Mouse (Mus musculus): ENCODE data around the gene Adgrg2.

The Adgrg2 gene

GRCm38 (mm10) chrX:160390464-160390956 lies at the start of gene Adgrg2:
Gene Adgrg2, plus strand, starts transcription at chrX:160390690.
- DNase-seq = peak; percentile 8

DNA sequence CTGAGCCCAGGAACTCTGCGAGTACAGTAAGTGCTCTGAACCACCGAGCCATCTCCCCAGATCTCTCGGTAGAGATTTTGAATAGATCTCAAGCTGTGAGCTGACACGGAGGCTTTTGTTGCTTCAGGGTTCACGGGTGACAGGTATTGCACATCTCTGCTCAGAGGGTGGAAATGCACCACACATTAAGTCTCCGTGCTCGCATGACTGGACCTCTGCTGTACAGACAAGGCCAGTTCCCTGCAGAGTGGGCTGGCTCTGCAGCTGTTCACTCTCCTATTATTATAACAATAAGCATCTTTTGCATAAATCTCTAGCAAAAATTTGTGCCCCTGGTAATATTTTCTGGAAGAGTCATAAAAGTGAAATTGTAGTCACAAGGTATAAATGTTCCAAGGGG lies 39.5 kb upstream of the Adgrg2 start:
- DNase-seq = no peak

DNA sequence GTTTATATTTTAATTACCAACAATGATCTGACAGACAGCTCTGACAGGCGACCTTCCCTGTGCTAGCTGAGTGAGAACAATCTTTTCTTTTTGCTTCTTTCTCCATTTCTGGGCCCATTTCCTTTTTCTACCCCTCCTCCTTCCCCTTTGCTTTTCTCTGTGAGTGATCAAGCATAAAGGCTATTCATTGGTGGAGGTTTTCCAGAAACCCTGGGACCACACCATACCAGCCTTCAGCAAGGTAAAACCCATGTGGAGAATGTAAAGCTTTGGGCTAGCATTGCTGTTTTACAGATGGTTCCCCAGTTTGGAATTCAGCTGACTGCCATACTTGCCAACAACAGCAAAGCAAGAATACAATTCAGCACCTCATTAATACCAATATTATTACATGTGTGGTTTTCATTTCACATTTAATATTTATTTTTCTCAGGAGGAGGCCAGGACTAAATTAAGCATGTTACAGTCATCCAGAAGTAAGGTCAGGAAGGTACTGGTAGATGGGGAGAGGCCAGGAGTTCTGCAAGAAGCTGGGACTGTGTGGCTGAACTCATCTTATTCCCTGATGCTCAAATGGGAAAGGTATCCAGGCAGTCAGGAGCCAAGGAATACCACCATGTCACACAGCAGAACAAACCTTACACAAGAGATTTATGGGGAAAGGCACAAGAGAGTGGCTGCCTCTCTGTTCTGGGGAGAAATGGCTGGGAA lies 38.4 kb upstream of the Adgrg2 start:
- no peak for DNase-seq

GRCm38 (mm10) chrX:160384748-160385501 lies 5.6 kb upstream of the Adgrg2 start:
- no peak for DNase-seq

DNA sequence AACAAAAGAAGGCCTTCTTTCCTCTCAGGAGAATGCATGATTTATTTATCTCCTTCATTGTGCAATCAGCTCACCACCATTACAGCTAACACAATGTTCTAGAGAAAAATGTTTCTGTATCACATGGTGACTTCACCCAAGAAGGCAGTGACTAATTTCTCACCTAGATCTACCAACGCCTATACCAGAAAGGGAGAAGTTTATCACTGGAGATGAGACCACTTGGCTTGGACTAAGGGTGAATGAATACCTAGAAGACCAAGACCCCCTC lies 5.1 kb upstream of the Adgrg2 start:
- DNase-seq = no peak

GRCm38 (mm10) chrX:160412930-160413453 lies 22.5 kb downstream of the Adgrg2 start:
- DNase-seq = no peak

DNA sequence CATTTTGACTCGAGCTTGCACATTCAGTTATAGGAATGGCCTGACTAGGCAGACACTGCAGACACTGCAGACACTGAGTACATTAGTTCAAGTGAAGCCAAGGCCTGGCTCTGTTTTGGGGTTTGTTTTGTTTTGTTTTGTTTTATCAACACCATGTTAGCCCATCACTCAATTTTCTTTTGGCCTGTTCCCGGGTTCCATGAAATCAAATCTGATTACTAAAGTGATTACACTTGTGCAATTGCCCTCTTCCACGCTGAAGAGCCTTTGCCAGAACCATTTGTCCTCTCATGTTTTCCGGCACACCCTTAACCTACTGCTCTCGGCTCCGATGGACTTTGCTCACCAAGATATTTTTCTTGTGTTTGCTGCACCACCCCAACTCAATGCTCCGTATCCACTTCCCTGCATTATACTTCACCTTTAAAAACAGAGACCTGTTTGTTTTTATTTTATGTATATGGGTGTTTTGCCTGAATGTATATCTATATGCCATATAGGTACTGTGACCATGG lies 23.4 kb downstream of the Adgrg2 start:
- DNase-seq = no peak

- DNase-seq = no peak
These were observed 27.9 kb downstream of the Adgrg2 start for GRCm38 (mm10) chrX:160418397-160418796.

- DNase-seq = no peak
These were observed 33.2 kb downstream of the Adgrg2 start for GRCm38 (mm10) chrX:160423737-160424136.

DNA sequence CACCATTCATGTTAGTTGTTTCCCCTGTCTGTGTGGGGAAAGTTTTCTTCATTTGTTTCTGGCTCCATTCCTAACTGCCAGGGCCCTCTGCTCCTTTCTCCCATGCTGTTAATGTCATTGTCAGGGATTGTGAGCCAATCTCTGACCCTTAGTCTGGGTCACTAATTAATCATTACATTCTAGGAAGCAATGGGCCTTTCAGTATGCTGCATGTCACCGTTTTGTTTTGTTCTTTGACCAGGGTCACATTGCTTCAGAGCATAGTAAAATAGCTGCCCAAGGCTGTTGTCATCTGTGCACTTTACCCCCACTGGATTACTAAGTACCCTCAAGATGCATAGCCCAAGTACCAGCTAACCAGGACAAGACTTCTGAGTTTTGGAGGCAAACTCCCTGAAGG lies 36.0 kb downstream of the Adgrg2 start:
- no peak for DNase-seq

- DNase-seq = no peak
These were observed 36.4 kb downstream of the Adgrg2 start for GRCm38 (mm10) chrX:160426930-160427329.

DNA sequence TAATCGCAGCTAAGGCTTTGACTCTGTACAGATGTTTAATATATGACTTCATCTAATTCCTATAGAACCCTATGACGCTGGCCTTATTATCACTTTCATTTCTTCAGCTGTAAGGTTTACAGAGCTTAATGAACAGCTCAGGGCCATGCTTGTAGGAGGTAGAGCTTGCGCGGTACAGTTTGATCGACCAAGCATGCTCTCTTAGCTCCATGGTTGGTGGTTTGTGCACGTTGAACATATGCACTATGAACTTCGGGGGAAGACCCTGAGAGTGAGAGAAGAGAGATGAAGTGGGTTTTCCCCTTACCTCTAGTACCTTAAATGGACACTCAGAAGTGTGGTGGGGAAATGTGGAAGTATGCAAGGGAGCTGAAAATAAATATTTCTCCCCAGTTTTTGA lies 41.7 kb downstream of the Adgrg2 start:
- DNase-seq = no peak

DNA sequence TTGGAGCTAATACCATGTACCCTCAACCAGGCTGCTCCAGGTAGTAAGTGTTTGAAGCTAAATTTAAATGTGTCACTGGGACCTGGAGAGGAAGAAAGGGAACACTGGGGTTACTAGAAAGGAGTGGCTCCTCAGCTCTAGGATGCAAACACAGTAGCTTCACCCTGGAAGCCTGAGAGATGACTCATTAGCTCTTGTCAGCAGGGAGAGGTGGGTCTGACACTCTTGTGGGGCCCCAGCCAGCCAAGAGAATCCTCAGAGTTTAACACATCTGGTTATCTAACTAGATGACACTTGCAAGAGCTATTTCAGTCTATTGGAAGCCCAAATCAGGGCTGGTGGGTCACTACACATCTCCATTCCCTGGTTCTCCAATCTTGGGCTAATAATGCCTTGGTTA lies 50.8 kb downstream of the Adgrg2 start:
- DNase-seq = no peak

GRCm38 (mm10) chrX:160448351-160448750 lies 57.9 kb downstream of the Adgrg2 start:
- DNase-seq = no peak

DNA sequence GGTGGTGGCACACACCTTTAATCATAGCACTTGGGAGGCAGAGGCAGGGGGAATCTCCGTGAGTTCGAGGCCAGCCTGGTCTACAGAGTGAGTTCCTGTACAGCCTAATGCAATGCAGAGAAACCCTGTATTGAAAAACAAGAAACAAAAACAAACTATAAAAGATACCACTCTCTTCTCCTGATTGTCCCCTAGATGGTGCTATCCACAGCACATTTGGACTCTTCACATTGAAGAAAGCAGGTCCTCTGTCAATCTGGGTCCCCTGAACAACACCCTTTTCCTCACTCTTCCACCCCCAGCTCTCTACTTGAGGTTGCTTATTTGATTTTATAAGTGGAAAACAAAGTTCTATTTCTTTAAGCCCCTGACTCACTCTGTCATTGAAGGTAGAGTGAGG lies 58.9 kb downstream of the Adgrg2 start:
- DNase-seq = no peak

GRCm38 (mm10) chrX:160455686-160456085 lies 65.2 kb downstream of the Adgrg2 start:
- no peak for DNase-seq

GRCm38 (mm10) chrX:160471257-160471786 lies 80.8 kb downstream of the Adgrg2 start:
- DNase-seq = no peak

DNA sequence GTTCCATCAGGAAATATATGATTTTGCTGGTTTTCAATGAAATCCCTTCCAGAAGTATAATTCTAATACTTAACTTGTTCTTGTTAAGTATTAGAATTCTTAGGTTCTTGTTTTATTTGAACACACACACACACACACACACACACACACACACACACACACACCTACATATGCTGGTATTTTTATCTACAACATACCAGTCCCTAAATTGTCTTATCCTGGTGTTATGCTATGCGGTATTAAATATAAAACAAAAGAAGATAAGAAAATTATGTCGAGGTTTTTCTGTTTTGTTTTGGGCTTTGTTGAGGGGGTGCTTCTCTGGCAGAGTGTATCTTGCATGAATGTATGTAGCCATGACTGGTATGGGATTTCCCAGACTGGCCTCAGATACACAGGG lies 99.3 kb downstream of the Adgrg2 start:
- DNase-seq = no peak

DNA sequence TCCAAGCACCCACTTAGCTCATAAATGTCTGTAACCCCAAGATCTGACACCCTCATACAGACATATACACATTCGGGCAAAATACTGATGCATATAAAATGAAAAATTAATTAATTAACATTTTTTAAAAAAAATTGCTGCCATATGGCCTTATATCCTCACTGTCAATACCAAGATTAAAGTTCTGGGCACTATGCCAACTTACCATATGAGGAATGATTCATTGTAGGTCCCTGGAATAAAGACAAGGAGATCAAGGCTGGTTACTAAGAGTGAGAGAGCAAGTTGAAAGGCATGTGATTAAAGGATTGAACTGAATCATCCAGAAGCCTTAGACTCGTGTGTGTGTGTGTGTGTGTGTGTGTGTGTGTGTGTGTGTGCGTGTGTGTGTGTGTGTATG lies 103.8 kb downstream of the Adgrg2 start:
- no peak for DNase-seq

- no peak for DNase-seq
These were observed 104.4 kb downstream of the Adgrg2 start for GRCm38 (mm10) chrX:160494921-160495320.

GRCm38 (mm10) chrX:160496473-160496872 lies 106.0 kb downstream of the Adgrg2 start:
- DNase-seq = no peak

DNA sequence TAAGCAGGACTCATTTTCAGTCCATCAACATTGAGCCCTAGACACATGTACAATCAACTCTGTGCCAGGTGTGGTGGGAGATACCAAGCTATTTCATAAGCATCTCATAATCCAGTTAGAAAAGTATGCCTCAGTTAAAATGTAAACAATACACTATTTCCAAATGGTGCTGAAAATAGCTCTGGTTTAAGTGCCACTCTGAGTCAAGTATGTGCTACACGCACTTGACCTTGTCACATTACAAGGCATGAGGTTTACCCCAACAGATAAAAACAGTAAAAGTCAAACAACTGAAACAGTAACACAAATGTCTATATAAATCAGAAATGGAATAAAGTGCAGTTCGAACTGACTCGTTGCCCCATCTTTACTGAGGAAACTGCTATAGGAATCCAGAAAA lies 110.6 kb downstream of the Adgrg2 start:
- DNase-seq = no peak

DNA sequence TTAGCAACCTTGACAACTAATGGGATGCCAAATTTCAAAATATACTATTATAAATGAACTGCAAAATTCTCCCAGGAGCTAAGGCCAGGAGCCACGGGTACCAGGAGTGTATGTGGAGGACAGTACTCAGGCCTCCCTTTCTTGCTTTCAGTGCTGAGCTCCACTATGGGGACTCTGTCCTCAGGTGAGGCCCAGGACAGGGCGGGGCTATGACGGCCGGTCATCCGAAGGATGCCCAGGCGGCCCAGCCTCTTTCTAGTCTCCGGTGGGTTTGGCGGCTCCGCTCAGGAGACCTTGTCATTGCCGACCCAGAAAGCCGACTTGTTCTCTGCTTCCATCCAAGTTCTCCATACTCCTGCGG lies 111.2 kb downstream of the Adgrg2 start:
- no peak for DNase-seq

Data from right cerebral cortex, postnatal 4 days (tissue).